Mouse (Mus musculus) liver, embryonic 13.5 days (tissue): Measurements from ENCODE around the gene Foxn1. TPM values are rescaled to one million over a fixed set of nuclear protein-coding genes. Genes with fewer than 3 reads are reported as not detected.

Source experiments
- ATAC-seq: fragments of 200-750 bp; cut with Nextera tagmentation; 2 replicates; pipeline ENCODE4 v1.8.0; 2017; ENCODE audit warnings: low read depth, mild to moderate bottlenecking, moderate number of reproducible peaks, moderate library complexity
- DNase-seq: peaks from one replicate; pipeline ENCODE4 v3.0.0; 2022
- H3K27ac ChIP-seq: fragments of 300-500 bp; sonication (generic); 2 replicates; pipeline ENCODE4 v1.5.1; 2015; ENCODE audit warnings: moderate library complexity, mild to moderate bottlenecking, inconsistent platforms
- H3K27me3 ChIP-seq: fragments of 300-500 bp; sonication (generic); 2 replicates; pipeline ENCODE4 v1.6.1; 2015; ENCODE audit warnings: mild to moderate bottlenecking, inconsistent platforms
- H3K36me3 ChIP-seq: fragments of 300-500 bp; sonication (generic); 2 replicates; pipeline ENCODE4 v1.6.1; 2015; ENCODE audit warnings: mild to moderate bottlenecking, inconsistent platforms
- H3K4me1 ChIP-seq: fragments of 300-500 bp; sonication (generic); replicated peaks from 2 replicates; pipeline ENCODE4 v1.6.1; 2015; ENCODE audit warnings: inconsistent platforms
- H3K4me2 ChIP-seq: fragments of 300-500 bp; sonication (generic); 2 replicates; pipeline ENCODE4 v1.6.1; 2015; ENCODE audit warnings: inconsistent platforms, mild to moderate bottlenecking, moderate library complexity
- H3K4me3 ChIP-seq: fragments of 300-500 bp; sonication (generic); replicated peaks from 2 replicates; pipeline ENCODE4 v1.5.1; 2015; ENCODE audit warnings: mild to moderate bottlenecking, inconsistent platforms
- H3K9ac ChIP-seq: fragments of 300-500 bp; sonication (generic); 2 replicates; pipeline ENCODE4 v1.6.1; 2015; ENCODE audit warnings: mild to moderate bottlenecking, inconsistent platforms
- H3K9me3 ChIP-seq: fragments of 300-500 bp; sonication (generic); replicated peaks from 2 replicates; pipeline ENCODE4 v1.6.1; 2016; ENCODE audit warnings: inconsistent platforms
- WGBS: fragments of 180-500 bp; shearing (Covaris S2); methylation state at CpG from one replicate; pipeline ENCODE4 v1.1.7; 2015; ENCODE audit not compliant: insufficient replicate concordance; 5-methylcytosine and 5-hydroxymethylcytosine counted together
- polyA plus RNA-seq: library from polyadenylated mRNA; unstranded; fragments of >200 nt; fragmentation: Nextera tagmentation; extraction: Ambion mirVana; gene quantifications from 2 replicates; pipeline ENCODE4 v1.2.1, GENCODE M21; 2015

Gene Foxn1
- polyA plus RNA-seq, 1 experiment from 2014 or later = not detected

- 25% methylated on average over 4 of the region's 4 CpGs for WGBS
- Histone ChIP-seq H3K4me3 (no peak overlapping the region), H3K36me3 (no peaks in the 10 kb centered on the region), H3K27me3 (no peaks in the 10 kb centered on the region), H3K9me3 (no peaks in the 10 kb centered on the region), H3K4me1 (peaks cover 16% of the 10 kb centered on the region), H3K9ac (no peak overlapping the region), H3K4me2 (no peak overlapping the region), H3K27ac (no peak overlapping the region)
- DNase-seq = peak; percentile 37
- no peak for ATAC-seq
Measured at GRCm38 (mm10) chr11:78355471-78356238, 30.7 kb downstream of the Foxn1 start.

DNA sequence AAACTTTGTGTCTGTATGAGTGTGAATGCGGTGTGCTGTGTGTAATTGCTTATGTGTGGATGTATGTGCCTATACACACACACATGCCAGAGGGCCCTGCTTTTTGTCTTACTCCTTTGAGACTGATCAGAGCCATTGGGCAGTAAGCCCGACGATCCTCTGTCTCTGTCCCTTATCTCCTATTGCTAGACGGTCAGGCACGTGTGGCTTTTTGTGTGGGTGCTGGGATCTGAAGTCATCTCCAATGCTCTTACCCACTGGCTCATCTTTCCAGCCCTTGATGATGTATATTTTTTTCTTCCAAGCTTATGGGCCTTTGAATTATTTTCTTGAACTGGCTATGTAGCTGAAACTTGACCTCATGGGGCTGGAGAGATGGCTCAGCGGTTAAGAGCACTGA is 31.5 kb downstream of the Foxn1 start:
- no peak for ATAC-seq
- Histone ChIP-seq H3K9ac (no peak overlapping the region), H3K27ac (no peak overlapping the region), H3K4me2 (no peak overlapping the region), H3K9me3 (no peaks in the 10 kb centered on the region), H3K36me3 (no peaks in the 10 kb centered on the region), H3K4me3 (no peak overlapping the region), H3K4me1 (peaks cover 18% of the 10 kb centered on the region), H3K27me3 (no peaks in the 10 kb centered on the region)
- DNase-seq = no peak
- WGBS = 42% methylated on average over 6 of the region's 6 CpGs

GRCm38 (mm10) chr11:78353081-78353480 is 33.3 kb downstream of the Foxn1 start:
- H3K9ac ChIP-seq = no peak overlapping the region
- no peak for DNase-seq
- H3K4me1 ChIP-seq = peaks cover 28% of the 10 kb centered on the region
- no peak overlapping the region for H3K4me2 ChIP-seq
- peaks cover 10% of the 10 kb centered on the region for H3K36me3 ChIP-seq
- ATAC-seq = no peak
- WGBS = 36% methylated on average over 1 of the region's 1 CpGs
- H3K9me3 ChIP-seq = no peaks in the 10 kb centered on the region
- no peaks in the 10 kb centered on the region for H3K27me3 ChIP-seq
- H3K27ac ChIP-seq = no peak overlapping the region
- no peak overlapping the region for H3K4me3 ChIP-seq

DNA sequence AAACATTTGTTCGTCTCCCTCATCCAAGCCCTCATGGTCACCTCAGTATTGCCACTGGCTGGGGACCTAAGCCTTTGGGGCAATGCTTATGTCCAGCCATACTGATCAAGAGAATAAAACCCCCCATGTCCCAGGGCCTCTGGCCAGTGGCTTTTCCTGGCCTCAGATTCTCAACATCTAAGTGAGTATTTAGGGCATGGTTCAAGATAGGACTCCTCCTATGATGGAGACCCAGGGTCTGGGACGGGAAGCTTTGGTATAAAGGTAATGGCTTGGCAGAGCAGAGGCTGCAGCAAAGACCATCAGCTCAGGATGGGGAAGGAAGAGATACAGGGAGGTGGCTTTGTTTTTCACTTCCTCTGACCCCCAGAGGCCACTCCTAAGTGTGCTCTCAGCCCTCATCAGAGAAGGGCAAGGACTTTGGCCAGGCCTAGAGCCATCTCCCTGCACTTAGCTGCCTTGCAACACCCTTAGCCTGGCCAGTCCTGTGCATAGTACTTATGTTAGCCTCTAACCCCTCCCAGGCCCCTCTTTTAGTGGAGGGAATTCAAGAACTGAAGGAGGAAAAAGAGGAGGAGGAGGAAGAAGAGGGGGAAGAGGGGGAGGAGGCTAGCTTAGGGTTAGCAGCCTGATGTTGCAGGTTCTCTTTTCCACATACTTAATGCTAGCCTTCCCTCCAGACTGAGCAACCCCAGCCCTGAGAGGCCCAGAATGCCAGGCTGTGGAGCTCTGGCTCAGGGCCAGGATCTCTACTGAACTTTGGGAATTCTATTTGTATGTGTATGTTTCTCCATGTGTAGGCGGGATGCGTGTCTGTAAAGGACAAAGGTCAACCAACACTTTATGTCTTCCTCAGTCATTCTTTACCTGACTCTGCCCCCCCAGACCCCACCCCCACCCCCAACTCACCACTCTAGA is 36.7 kb downstream of the Foxn1 start:
- ATAC-seq = no peak
- H3K36me3 ChIP-seq = peaks cover 17% of the 10 kb centered on the region
- H3K4me1 ChIP-seq = peaks cover 61% of the 10 kb centered on the region
- H3K4me3 ChIP-seq = no peak overlapping the region
- H3K4me2 ChIP-seq = no peak overlapping the region
- DNase-seq = no peak
- no peaks in the 10 kb centered on the region for H3K9me3 ChIP-seq
- H3K27me3 ChIP-seq = no peaks in the 10 kb centered on the region
- 77% methylated on average over 4 of the region's 4 CpGs for WGBS
- H3K27ac ChIP-seq = peak overlapping the region; percentile 63
- no peak overlapping the region for H3K9ac ChIP-seq

DNA sequence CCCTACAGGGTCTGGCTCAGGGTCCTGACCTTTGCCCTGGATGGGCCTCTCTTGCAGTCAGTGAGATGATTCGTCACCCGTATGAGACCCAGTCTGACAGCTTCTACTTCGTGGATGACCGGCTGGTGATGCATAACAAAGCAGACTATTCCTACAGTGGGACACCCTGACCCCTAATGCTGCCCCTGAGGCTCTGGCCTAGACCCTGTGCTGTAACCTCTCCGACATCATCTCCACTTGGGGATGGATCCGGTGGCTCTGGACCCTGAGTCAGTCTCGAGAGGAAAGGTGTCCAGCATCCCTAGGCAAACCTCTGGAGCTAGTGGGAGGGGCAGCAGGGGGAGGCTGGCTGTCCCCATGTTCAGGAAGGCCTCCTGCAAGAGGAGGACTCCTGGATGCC is 37.9 kb downstream of the Foxn1 start:
- peaks cover 73% of the 10 kb centered on the region for H3K4me1 ChIP-seq
- H3K4me2 ChIP-seq = no peak overlapping the region
- H3K27ac ChIP-seq = no peak overlapping the region
- ATAC-seq (no peak), DNase-seq (no peak)
- H3K4me3 ChIP-seq = no peak overlapping the region
- H3K9ac ChIP-seq = no peak overlapping the region; the same call in 1 of the 2 replicates
- peaks cover 17% of the 10 kb centered on the region for H3K36me3 ChIP-seq
- 56% methylated on average over 7 of the region's 7 CpGs for WGBS
- no peaks in the 10 kb centered on the region for H3K27me3 ChIP-seq
- no peaks in the 10 kb centered on the region for H3K9me3 ChIP-seq

DNA sequence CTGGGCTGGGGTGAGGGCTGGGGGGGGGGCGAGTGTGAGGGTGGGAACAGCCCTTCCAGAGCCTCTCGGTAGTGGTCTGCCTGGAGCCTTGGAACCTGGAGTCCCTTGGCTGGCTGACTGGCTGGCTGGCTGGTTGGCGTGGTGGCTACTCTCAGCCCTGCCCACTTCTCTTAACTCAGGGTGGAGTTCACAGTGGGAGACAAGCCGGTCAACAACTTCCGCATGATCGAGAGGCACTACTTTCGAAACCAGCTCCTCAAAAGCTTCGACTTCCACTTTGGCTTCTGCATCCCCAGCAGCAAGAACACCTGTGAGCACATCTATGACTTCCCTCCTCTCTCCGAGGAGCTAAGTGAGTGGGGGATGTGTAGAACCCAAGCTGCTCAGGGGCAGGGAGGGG is 38.5 kb downstream of the Foxn1 start:
- ATAC-seq = no peak
- no peak for DNase-seq
- H3K9me3 ChIP-seq = no peaks in the 10 kb centered on the region
- no peak overlapping the region for H3K4me3 ChIP-seq
- H3K4me1 ChIP-seq = peaks cover 75% of the 10 kb centered on the region
- 0 out of 2 replicates have a peak overlapping the region, but pooled peaks have one; percentile 20 for H3K27ac ChIP-seq
- no peak overlapping the region for H3K9ac ChIP-seq
- 67% methylated on average over 9 of the region's 9 CpGs for whole genome bisulfite sequencing
- H3K36me3 ChIP-seq = peaks cover 17% of the 10 kb centered on the region
- H3K27me3 ChIP-seq = no peaks in the 10 kb centered on the region
- no peak overlapping the region for H3K4me2 ChIP-seq

- no peak overlapping the region for H3K4me2 ChIP-seq
- ATAC-seq (no peak), DNase-seq (peak; percentile 63)
- peaks cover 79% of the 10 kb centered on the region for H3K4me1 ChIP-seq
- WGBS = 77% methylated on average over 10 of the region's 10 CpGs
- H3K9ac ChIP-seq = no peak overlapping the region
- peaks cover 17% of the 10 kb centered on the region for H3K36me3 ChIP-seq
- H3K27ac ChIP-seq = 0 out of 2 replicates have a peak overlapping the region, but pooled peaks have one; percentile 20
- no peaks in the 10 kb centered on the region for H3K27me3 ChIP-seq
- H3K9me3 ChIP-seq = no peaks in the 10 kb centered on the region
- H3K4me3 ChIP-seq = no peak overlapping the region
Measured at GRCm38 (mm10) chr11:78347070-78347754, 39.1 kb downstream of the Foxn1 start.

DNA sequence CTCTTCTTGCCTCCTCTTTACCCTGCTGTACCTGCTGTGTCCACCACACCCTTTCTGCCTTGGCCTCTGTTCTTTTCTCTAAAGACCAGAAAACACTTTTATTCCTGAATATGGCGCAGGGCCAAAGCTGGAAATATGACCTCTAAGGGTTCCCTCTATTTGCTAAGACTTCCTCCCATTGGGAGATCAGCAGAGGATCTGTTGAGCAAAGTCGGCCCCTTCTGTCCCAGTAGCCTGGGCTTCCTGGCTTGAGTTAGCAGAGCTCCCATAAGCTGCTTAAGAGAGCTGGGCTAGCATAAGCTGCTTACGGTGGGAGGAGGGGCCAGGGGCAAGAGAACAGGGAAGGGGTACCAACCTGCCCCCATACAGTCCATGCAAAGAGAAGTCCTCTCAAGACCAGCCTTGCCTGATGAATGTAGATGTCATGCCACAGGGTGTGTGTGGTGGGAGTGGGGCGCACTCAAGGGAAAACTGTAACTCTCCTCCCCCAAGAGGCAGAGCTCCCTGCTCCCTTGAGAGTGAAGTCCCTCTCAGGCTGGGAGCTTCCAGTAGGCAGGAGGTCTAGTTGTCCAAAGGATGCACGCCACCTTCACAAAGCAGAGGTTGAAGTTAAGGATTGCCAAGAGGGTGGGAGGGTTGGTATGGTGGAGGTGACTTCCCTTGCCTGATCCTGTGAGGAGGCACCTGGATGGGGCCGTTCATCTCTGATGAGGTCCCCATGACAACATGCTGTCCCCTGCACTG is 39.9 kb downstream of the Foxn1 start:
- DNase-seq (no peak), ATAC-seq (no peak)
- H3K9me3 ChIP-seq = no peaks in the 10 kb centered on the region
- H3K27ac ChIP-seq = peak overlapping the region; percentile 92
- H3K4me2 ChIP-seq = peak overlapping the region; percentile 100
- H3K4me3 ChIP-seq = peak overlapping the region; percentile 89; the same call in 1 of the 2 replicates
- WGBS = 62% methylated on average over 6 of the region's 6 CpGs
- H3K4me1 ChIP-seq = peaks cover 79% of the 10 kb centered on the region
- peaks cover 19% of the 10 kb centered on the region for H3K36me3 ChIP-seq
- no peaks in the 10 kb centered on the region for H3K27me3 ChIP-seq
- peak overlapping the region; percentile 91 for H3K9ac ChIP-seq

- Histone ChIP-seq H3K27me3 (no peaks in the 10 kb centered on the region), H3K9me3 (no peaks in the 10 kb centered on the region), H3K4me3 (peak overlapping the region; percentile 89), H3K4me1 (peaks cover 79% of the 10 kb centered on the region), H3K4me2 (peak overlapping the region; percentile 100), H3K36me3 (peaks cover 26% of the 10 kb centered on the region), H3K9ac (peak overlapping the region; percentile 91), H3K27ac (peak overlapping the region; percentile 92)
- DNase-seq (no peak), ATAC-seq (no peak)
- WGBS = 20% methylated on average over 7 of the region's 7 CpGs
Measured at GRCm38 (mm10) chr11:78345801-78346200, 40.6 kb downstream of the Foxn1 start.

DNA sequence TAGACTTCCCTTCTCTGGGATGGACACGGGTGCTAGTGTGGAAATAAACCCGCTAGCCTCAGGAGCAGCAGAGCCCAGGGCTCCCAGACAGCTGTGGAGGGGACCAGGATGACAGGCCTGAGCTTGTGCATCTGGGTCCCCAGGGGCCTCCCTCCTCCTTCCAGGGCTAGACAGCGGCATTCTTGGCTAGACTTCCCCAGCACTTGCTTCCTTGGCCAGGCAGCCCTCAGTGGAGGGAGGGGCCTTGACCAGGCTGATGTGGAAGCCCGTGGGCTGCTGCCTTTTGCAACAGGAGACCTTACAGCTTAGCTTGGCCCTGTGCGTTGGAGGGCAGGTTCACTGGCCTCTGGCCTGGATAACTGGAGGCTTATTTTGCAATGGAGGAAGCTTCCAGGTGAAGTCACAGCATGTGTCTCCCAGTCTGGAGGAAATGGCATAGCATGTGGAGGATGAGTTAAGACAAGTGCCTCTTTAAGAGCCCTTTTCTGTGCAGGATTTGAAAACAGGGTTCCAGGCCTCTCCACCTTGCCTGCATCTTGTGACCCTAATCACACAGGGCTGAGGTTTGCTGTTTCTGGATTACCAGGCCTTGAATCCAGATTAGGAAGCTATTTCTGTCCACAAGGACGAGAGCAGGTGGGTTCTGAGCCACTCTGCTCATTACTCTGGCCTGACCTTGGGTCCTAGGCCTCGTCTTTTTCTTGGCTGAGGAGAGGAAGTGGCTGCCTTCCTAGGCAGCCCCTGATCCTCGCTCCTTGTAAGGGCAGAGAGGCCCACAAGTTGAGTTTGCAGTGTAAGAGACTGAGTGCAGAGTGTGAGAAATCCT is 41.3 kb downstream of the Foxn1 start:
- H3K27me3 ChIP-seq = no peaks in the 10 kb centered on the region
- peak overlapping the region; percentile 92 for H3K27ac ChIP-seq
- H3K36me3 ChIP-seq = peaks cover 27% of the 10 kb centered on the region
- WGBS = 24% methylated on average over 8 of the region's 8 CpGs
- H3K9me3 ChIP-seq = no peaks in the 10 kb centered on the region
- H3K9ac ChIP-seq = peak overlapping the region; percentile 91
- ATAC-seq = peak; percentile 27
- DNase-seq = no peak
- peak overlapping the region; percentile 100 for H3K4me2 ChIP-seq
- H3K4me1 ChIP-seq = peaks cover 74% of the 10 kb centered on the region
- peak overlapping the region; percentile 89 for H3K4me3 ChIP-seq
